Mouse (Mus musculus) layer of hippocampus, adult 18-20 months (tissue): ENCODE data around the gene Efna5. TPM values are rescaled to one million over a fixed set of nuclear protein-coding genes. Genes with fewer than 3 reads are reported as not detected.

Experiments
- DNase-seq, 2 experiments: peaks; one replicate each; pipeline ENCODE4 v3.0.0; 2022; ENCODE audit warnings: low spot score in 2 of 2
- total RNA-seq, 2 experiments: library from RNA; stranded (reverse); gene quantifications; 2 replicates each; pipeline ENCODE4 v1.2.3; 2021

The Efna5 gene
- total RNA-seq, 2 experiments from 2014 or later = 8.2 to 9.8 TPM

GRCm38 (mm10) chr17:62752381-62752889 lies 128.7 kb downstream of the Efna5 start:
- no peak for DNase-seq

GRCm38 (mm10) chr17:62750647-62751046 lies 130.5 kb downstream of the Efna5 start:
- DNase-seq = no peak

GRCm38 (mm10) chr17:62748803-62749619 lies 132.1 kb downstream of the Efna5 start:
- no peak for DNase-seq

- no peak for DNase-seq
Observed at GRCm38 (mm10) chr17:62747381-62747780, 133.7 kb downstream of the Efna5 start.

- DNase-seq = no peak
Observed at GRCm38 (mm10) chr17:62746827-62747226, 134.3 kb downstream of the Efna5 start.

GRCm38 (mm10) chr17:62745286-62745685 lies 135.8 kb downstream of the Efna5 start:
- DNase-seq = no peak

- no peak for DNase-seq
Observed at GRCm38 (mm10) chr17:62744239-62744638, 136.9 kb downstream of the Efna5 start.

GRCm38 (mm10) chr17:62741702-62742101 lies 139.4 kb downstream of the Efna5 start:
- no peak for DNase-seq

- no peak for DNase-seq
Observed at GRCm38 (mm10) chr17:62741020-62741419, 140.1 kb downstream of the Efna5 start.

- no peak for DNase-seq
Observed at GRCm38 (mm10) chr17:62739993-62740392, 141.1 kb downstream of the Efna5 start.

- DNase-seq = no peak
Observed at GRCm38 (mm10) chr17:62737404-62737803, 143.7 kb downstream of the Efna5 start.

- no peak for DNase-seq
Observed at GRCm38 (mm10) chr17:62735943-62736342, 145.2 kb downstream of the Efna5 start.

- no peak for DNase-seq
Observed at GRCm38 (mm10) chr17:62734901-62735300, 146.2 kb downstream of the Efna5 start.

- no peak for DNase-seq
Observed at GRCm38 (mm10) chr17:62734067-62734466, 147.1 kb downstream of the Efna5 start.

GRCm38 (mm10) chr17:62729754-62730470 lies 151.2 kb downstream of the Efna5 start:
- no peak for DNase-seq

GRCm38 (mm10) chr17:62728142-62728917 lies 152.8 kb downstream of the Efna5 start:
- no peak for DNase-seq

GRCm38 (mm10) chr17:62726102-62726501 lies 155.0 kb downstream of the Efna5 start:
- no peak for DNase-seq

GRCm38 (mm10) chr17:62722962-62723361 lies 158.2 kb downstream of the Efna5 start:
- no peak for DNase-seq

- DNase-seq = no peak
Observed at GRCm38 (mm10) chr17:62721595-62721994, 159.5 kb downstream of the Efna5 start.

GRCm38 (mm10) chr17:62720740-62721450 lies 160.2 kb downstream of the Efna5 start:
- peak; percentile 13 to 28 for DNase-seq
